Mouse (Mus musculus) spleen, adult 2 months (tissue): Measurements from ENCODE around the gene Cdan1. TPM values are rescaled to one million over a fixed set of nuclear protein-coding genes. Genes with fewer than 3 reads are reported as not detected.

ENCODE experiments used
- DNase-seq, 2 experiments: peaks; one replicate each; pipeline versions ENCODE4 v3.0.0 to v3.0.0-alpha.2; 2012 to 2021; ENCODE audit warnings: low spot score in 2 of 2, low read depth in 1 of 2
- H3K27ac ChIP-seq: fragments of 200-500 bp; 2 replicates; pipeline ENCODE4 v1.5.1; 2012; ENCODE audit warnings: low read length, inconsistent platforms; ENCODE audit not compliant: insufficient read depth
- H3K27me3 ChIP-seq: fragments of 200-500 bp; 2 replicates; pipeline ENCODE4 v1.6.1; 2012; ENCODE audit warnings: mild to moderate bottlenecking, moderate library complexity, low read length, inconsistent platforms; ENCODE audit not compliant: control insufficient read depth, insufficient read depth
- H3K36me3 ChIP-seq: fragments of 200-500 bp; 2 replicates; pipeline ENCODE4 v1.6.1; 2012; ENCODE audit warnings: mild to moderate bottlenecking, low read length, inconsistent platforms; ENCODE audit not compliant: control insufficient read depth, insufficient read depth
- H3K4me1 ChIP-seq: fragments of 200-500 bp; 2 replicates; pipeline ENCODE4 v1.6.1; 2011; ENCODE audit warnings: inconsistent platforms; ENCODE audit not compliant: control insufficient read depth, insufficient read depth, insufficient read length
- H3K4me3 ChIP-seq: fragments of 200-500 bp; 2 replicates; pipeline ENCODE4 v1.5.1; 2011; ENCODE audit warnings: mild to moderate bottlenecking, inconsistent platforms; ENCODE audit not compliant: insufficient read depth, insufficient read length; ENCODE audit errors: extremely low read depth
- CTCF ChIP-seq: fragments of 200-500 bp; IDR thresholded peaks from 2 replicates; pipeline ENCODE4 v1.5.1; 2011; ENCODE audit warnings: mild to moderate bottlenecking, inconsistent platforms; ENCODE audit not compliant: insufficient read depth, insufficient read length, insufficient replicate concordance; ENCODE audit errors: extremely low read depth
- POLR2A ChIP-seq: fragments of 200-500 bp; IDR thresholded peaks from 2 replicates; pipeline ENCODE4 v1.6.1; 2011; ENCODE audit warnings: low read depth, low read length, inconsistent platforms
- WGBS: fragments of 180-500 bp; shearing (Covaris S2); methylation state at CpG from one replicate; pipeline ENCODE4 v1.1.7; 2018; 5-methylcytosine and 5-hydroxymethylcytosine counted together
- polyA plus RNA-seq: library from polyadenylated mRNA; depleted of rRNA; stranded (reverse); fragments of >200 nt; gene quantifications from 2 replicates; pipeline ENCODE4 v1.2.3, GENCODE M21; 2012

Gene Cdan1
- polyA plus RNA-seq, 1 experiment = 29.7 TPM

GRCm38 (mm10) chr2:120748041-120748440 lies 101.9 kb downstream of the Cdan1 start:
- Histone ChIP-seq H3K36me3 (no peaks in the 10 kb centered on the region), H3K27ac (no peak overlapping the region), H3K4me1 (no peaks in the 10 kb centered on the region), H3K4me3 (no peak overlapping the region), H3K27me3 (no peaks in the 10 kb centered on the region)
- no peak for DNase-seq
- WGBS = 94% methylated on average over 2 of the region's 2 CpGs
- TF ChIP-seq CTCF = no peak
- no peak for TF ChIP-seq POLR2A

- Histone ChIP-seq H3K27me3 (no peaks in the 10 kb centered on the region), H3K27ac (no peak overlapping the region), H3K4me1 (no peaks in the 10 kb centered on the region), H3K4me3 (no peak overlapping the region), H3K36me3 (no peaks in the 10 kb centered on the region)
- TF ChIP-seq POLR2A (no peak), CTCF (no peak)
- DNase-seq = no peak
- 83% methylated on average over 1 of the region's 1 CpGs for WGBS
Observed at GRCm38 (mm10) chr2:120745496-120745895, 104.4 kb downstream of the Cdan1 start.

GRCm38 (mm10) chr2:120731877-120732530 lies 117.9 kb downstream of the Cdan1 start:
- H3K27me3 ChIP-seq = no peaks in the 10 kb centered on the region
- peaks cover 5% of the 10 kb centered on the region; the same call in 1 of the 2 replicates for H3K36me3 ChIP-seq
- H3K4me3 ChIP-seq = no peak overlapping the region
- TF ChIP-seq CTCF (no peak), POLR2A (no peak)
- WGBS = 47% methylated on average over 7 of the region's 7 CpGs
- H3K27ac ChIP-seq = no peak overlapping the region
- H3K4me1 ChIP-seq = peaks cover 13% of the 10 kb centered on the region; the same call in 1 of the 2 replicates
- no peak for DNase-seq

GRCm38 (mm10) chr2:120731167-120731862 lies 118.6 kb downstream of the Cdan1 start:
- H3K36me3 ChIP-seq = peaks cover 11% of the 10 kb centered on the region
- H3K27me3 ChIP-seq = no peaks in the 10 kb centered on the region
- peak overlapping the region; percentile 67 for H3K27ac ChIP-seq
- no peak for TF ChIP-seq CTCF
- TF ChIP-seq POLR2A = peak; percentile 85
- H3K4me1 ChIP-seq = peaks cover 13% of the 10 kb centered on the region; the same call in 1 of the 2 replicates
- H3K4me3 ChIP-seq = peak overlapping the region; percentile 96
- peak; percentile 79 to 92 for DNase-seq
- WGBS = 1% methylated on average over 60 of the region's 61 CpGs

GRCm38 (mm10) chr2:120730639-120731166 lies 119.2 kb downstream of the Cdan1 start:
- Histone ChIP-seq H3K27me3 (no peaks in the 10 kb centered on the region), H3K4me1 (peaks cover 13% of the 10 kb centered on the region; the same call in 1 of the 2 replicates), H3K27ac (peak overlapping the region; percentile 67; the same call in 1 of the 2 replicates), H3K36me3 (peaks cover 16% of the 10 kb centered on the region), H3K4me3 (peak overlapping the region; percentile 96)
- under 1% methylated on average over 49 of the region's 50 CpGs for WGBS
- DNase-seq = peak in 1 of 2 experiments; percentile 11
- TF ChIP-seq CTCF = no peak
- no peak for TF ChIP-seq POLR2A

GRCm38 (mm10) chr2:120729775-120730585 lies 119.9 kb downstream of the Cdan1 start:
- Histone ChIP-seq H3K36me3 (peaks cover 21% of the 10 kb centered on the region), H3K4me1 (peaks cover 13% of the 10 kb centered on the region; the same call in 1 of the 2 replicates), H3K27ac (no peak overlapping the region), H3K4me3 (peak overlapping the region; percentile 96), H3K27me3 (no peaks in the 10 kb centered on the region)
- TF ChIP-seq CTCF (no peak), POLR2A (no peak)
- 27% methylated on average over 23 of the region's 23 CpGs for WGBS
- DNase-seq = no peak
